Mouse (Mus musculus): ENCODE results near the gene Fam20c. TPM values are rescaled to one million over a fixed set of nuclear protein-coding genes. Genes with fewer than 3 reads are reported as not detected.
A peak's percentile ranks its signal among the peaks of the same experiment; 100 is the strongest.

Fam20c gene
- total and polyA plus RNA-seq, 2 experiments from 2014 or later, result 4.4 to 9.1 TPM

DNA sequence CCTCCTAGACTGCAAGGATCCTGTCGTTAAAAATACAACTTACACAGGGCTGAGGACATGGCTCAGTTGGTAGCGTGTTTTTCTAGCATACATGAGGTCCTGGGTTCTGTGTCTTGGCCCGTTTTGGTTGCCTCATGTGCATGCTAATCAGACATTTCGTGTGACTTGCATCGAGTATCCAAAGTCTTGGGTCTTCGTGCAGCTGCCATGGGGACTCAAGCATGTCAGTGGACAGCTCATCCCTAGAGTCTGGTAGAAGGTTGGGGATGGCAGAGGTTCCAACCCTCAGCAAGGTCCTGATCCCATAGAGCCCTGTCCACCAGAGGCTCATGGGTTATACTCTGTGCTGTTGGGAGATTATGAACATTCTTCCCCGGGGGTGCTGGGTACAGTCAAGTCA is 33.3 kb downstream of the Fam20c start:
- no peak for ATAC-seq (ENCODE audit: insufficient read depth, low read depth)
- WGBS, result 86% methylated on average over 7 of the region's 7 CpGs
- no peaks in the 10 kb centered on the region for H3K27me3 ChIP-seq (ENCODE audit: control insufficient read depth, insufficient read depth, low read length)
- peaks cover 10% of the 10 kb centered on the region; the same call in 1 of the 2 replicates for H3K4me1 ChIP-seq (ENCODE audit: control insufficient read depth, insufficient read depth)
- no peak overlapping the region for H3K4me3 ChIP-seq (ENCODE audit: low read depth, low read length)
- H3K27ac ChIP-seq (ENCODE audit: low read depth), result no peak overlapping the region
- no peak overlapping the region for H3K4me2 ChIP-seq (ENCODE audit: low read depth, low read length)
- no peaks in the 10 kb centered on the region for H3K9me3 ChIP-seq (replicated peaks; ENCODE audit: control insufficient read depth, low read length)
- no peak for DNase-seq (ENCODE audit: low spot score)
- no peaks in the 10 kb centered on the region for H3K36me3 ChIP-seq (replicated peaks; ENCODE audit: control insufficient read depth, insufficient read depth, low read length)
- no peak overlapping the region for H3K9ac ChIP-seq (replicated peaks; ENCODE audit: low read depth, low read length)
- TF ChIP-seq EP300 (IDR thresholded peaks at IDR 0.05; ENCODE audit: low read depth), result no peak
- TF ChIP-seq CTCF (IDR thresholded peaks at IDR 0.05; ENCODE audit: low read depth), result no peak

DNA sequence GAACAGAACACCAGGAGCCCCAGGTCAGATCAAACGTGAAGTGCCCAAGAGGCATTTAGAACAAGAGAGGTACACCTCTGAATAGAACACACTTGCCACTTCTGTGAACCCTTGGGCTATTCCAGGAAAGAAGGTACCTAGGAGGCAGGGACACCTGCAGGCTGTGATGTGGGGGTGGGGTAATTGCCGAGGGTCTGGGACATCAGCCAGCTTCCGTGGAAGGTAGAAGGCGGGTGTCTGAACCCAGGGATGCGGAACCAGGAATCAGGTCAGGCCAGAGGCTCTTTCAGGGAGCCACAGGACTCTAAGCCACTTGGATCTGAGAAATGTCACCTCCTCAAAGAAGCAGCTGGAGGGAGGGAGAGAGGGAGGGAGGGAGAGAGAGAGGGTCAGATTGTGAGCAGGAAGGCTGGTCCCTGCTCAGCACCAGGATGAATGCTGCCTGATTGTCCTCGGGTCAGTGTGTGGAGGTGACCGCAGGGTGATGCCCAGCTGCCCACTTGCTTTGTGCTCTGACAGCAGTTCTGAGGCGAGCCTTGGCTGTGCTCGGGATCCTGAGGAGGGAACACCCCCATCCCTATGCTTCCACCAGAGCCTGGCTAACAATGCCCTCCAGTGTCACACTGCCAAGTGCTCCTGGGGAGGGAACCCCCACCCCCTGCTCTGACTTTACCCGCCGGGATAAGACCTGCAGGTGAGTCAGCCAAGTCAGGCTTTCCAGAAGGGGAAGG is 34.3 kb downstream of the Fam20c start:
- H3K4me1 ChIP-seq (ENCODE audit: control insufficient read depth, insufficient read depth), result 0 out of 2 replicates have a peak, but pooled peaks cover 5% of the 10 kb centered on the region
- H3K4me3 ChIP-seq (ENCODE audit: low read depth, low read length), result no peak overlapping the region
- H3K36me3 ChIP-seq (replicated peaks; ENCODE audit: control insufficient read depth, insufficient read depth, low read length), result no peaks in the 10 kb centered on the region; the same call in 1 of the 2 replicates
- no peak for TF ChIP-seq EP300 (IDR thresholded peaks at IDR 0.05; ENCODE audit: low read depth)
- no peak for TF ChIP-seq CTCF (IDR thresholded peaks at IDR 0.05; ENCODE audit: low read depth)
- 58% methylated on average over 11 of the region's 11 CpGs for WGBS
- no peaks in the 10 kb centered on the region for H3K9me3 ChIP-seq (replicated peaks; ENCODE audit: control insufficient read depth, low read length)
- no peak overlapping the region for H3K9ac ChIP-seq (replicated peaks; ENCODE audit: low read depth, low read length)
- H3K27ac ChIP-seq (ENCODE audit: low read depth), result no peak overlapping the region
- no peak overlapping the region for H3K4me2 ChIP-seq (ENCODE audit: low read depth, low read length)
- DNase-seq (ENCODE audit: low spot score), result no peak
- no peaks in the 10 kb centered on the region for H3K27me3 ChIP-seq (ENCODE audit: control insufficient read depth, insufficient read depth, low read length)
- no peak for ATAC-seq (ENCODE audit: insufficient read depth, low read depth)

DNA sequence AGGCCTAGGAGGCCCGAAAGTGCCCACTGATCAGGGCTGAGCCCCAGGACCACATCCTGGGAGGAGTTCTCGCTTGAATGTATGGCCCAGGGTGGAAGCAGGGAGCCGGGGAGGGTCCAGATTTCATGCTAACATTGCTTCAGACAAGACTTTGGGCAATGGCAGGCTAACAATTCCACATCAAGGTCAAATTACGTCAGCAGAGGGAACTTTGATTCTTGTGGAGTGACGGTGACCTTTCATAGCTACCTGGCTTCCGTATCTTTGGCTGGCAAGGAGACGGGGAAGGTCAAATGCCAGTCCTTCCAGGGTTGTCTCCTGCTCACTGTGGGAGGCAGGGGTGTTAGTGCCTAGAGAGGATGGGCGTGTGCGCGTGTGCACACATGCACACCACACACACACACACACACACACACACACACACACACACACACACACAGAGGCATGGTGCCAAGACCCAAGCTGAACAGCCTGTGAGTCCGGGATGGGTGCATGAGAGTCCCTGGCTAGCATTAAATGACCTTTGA is 36.7 kb downstream of the Fam20c start:
- TF ChIP-seq EP300 (IDR thresholded peaks at IDR 0.05; ENCODE audit: low read depth) (no peak), CTCF (IDR thresholded peaks at IDR 0.05; ENCODE audit: low read depth) (no peak)
- Histone ChIP-seq H3K9ac (replicated peaks; ENCODE audit: low read depth, low read length) (no peak overlapping the region), H3K27me3 (ENCODE audit: control insufficient read depth, insufficient read depth, low read length) (no peaks in the 10 kb centered on the region), H3K4me3 (ENCODE audit: low read depth, low read length) (no peak overlapping the region), H3K36me3 (replicated peaks; ENCODE audit: control insufficient read depth, insufficient read depth, low read length) (peaks cover 12% of the 10 kb centered on the region), H3K4me1 (ENCODE audit: control insufficient read depth, insufficient read depth) (0 out of 2 replicates have a peak, but pooled peaks cover 5% of the 10 kb centered on the region), H3K9me3 (replicated peaks; ENCODE audit: control insufficient read depth, low read length) (no peaks in the 10 kb centered on the region), H3K4me2 (ENCODE audit: low read depth, low read length) (no peak overlapping the region), H3K27ac (ENCODE audit: low read depth) (no peak overlapping the region)
- DNase-seq (ENCODE audit: low spot score) (peak; percentile 22), ATAC-seq (ENCODE audit: insufficient read depth, low read depth) (no peak)
- WGBS, result 82% methylated on average over 11 of the region's 11 CpGs

- no peaks in the 10 kb centered on the region for H3K9me3 ChIP-seq (replicated peaks; ENCODE audit: control insufficient read depth, low read length)
- no peak overlapping the region for H3K9ac ChIP-seq (replicated peaks; ENCODE audit: low read depth, low read length)
- TF ChIP-seq EP300 (IDR thresholded peaks at IDR 0.05; ENCODE audit: low read depth), result no peak
- no peak for TF ChIP-seq CTCF (IDR thresholded peaks at IDR 0.05; ENCODE audit: low read depth)
- no peak for DNase-seq (ENCODE audit: low spot score)
- H3K4me3 ChIP-seq (ENCODE audit: low read depth, low read length), result no peak overlapping the region
- no peak overlapping the region for H3K27ac ChIP-seq (ENCODE audit: low read depth)
- 56% methylated on average over 7 of the region's 7 CpGs for WGBS
- H3K4me1 ChIP-seq (ENCODE audit: control insufficient read depth, insufficient read depth), result no peaks in the 10 kb centered on the region
- no peaks in the 10 kb centered on the region for H3K27me3 ChIP-seq (ENCODE audit: control insufficient read depth, insufficient read depth, low read length)
- no peak overlapping the region for H3K4me2 ChIP-seq (ENCODE audit: low read depth, low read length)
- ATAC-seq (ENCODE audit: insufficient read depth, low read depth), result no peak
- H3K36me3 ChIP-seq (replicated peaks; ENCODE audit: control insufficient read depth, insufficient read depth, low read length), result peaks cover 6% of the 10 kb centered on the region; the same call in 1 of the 2 replicates
Observed at GRCm38 (mm10) chr5:138801588-138802116, 47.3 kb downstream of the Fam20c start.

DNA sequence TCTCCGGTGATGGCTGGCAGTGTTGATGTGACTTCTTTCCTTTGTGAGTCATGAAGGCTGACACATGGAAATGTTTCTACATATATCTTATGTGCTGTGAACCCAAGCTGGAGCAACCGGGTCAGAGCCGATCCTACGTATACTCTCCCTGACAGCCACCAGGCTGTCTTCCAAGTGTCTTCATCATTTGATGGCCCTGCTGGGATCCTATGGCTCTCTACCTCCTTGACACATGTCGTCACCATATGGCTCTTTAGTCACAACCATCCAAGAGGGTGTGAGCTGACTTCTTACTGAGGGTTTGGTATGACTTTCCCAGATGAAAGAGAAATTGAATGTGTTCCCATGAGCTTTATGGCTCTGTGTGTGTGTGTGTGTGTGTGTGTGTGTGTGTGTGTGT is 50.0 kb downstream of the Fam20c start:
- H3K4me2 ChIP-seq (ENCODE audit: low read depth, low read length), result no peak overlapping the region
- no peak overlapping the region for H3K4me3 ChIP-seq (ENCODE audit: low read depth, low read length)
- no peak overlapping the region for H3K9ac ChIP-seq (replicated peaks; ENCODE audit: low read depth, low read length)
- ATAC-seq (ENCODE audit: insufficient read depth, low read depth) (no peak), DNase-seq (ENCODE audit: low spot score) (no peak)
- WGBS, result 88% methylated on average over 5 of the region's 5 CpGs
- H3K4me1 ChIP-seq (ENCODE audit: control insufficient read depth, insufficient read depth), result 0 out of 2 replicates have a peak, but pooled peaks cover under 1% of the 10 kb centered on the region
- H3K27ac ChIP-seq (ENCODE audit: low read depth), result no peak overlapping the region
- peaks cover 19% of the 10 kb centered on the region for H3K36me3 ChIP-seq (replicated peaks; ENCODE audit: control insufficient read depth, insufficient read depth, low read length)
- H3K27me3 ChIP-seq (ENCODE audit: control insufficient read depth, insufficient read depth, low read length), result no peaks in the 10 kb centered on the region
- H3K9me3 ChIP-seq (replicated peaks; ENCODE audit: control insufficient read depth, low read length), result no peaks in the 10 kb centered on the region
- TF ChIP-seq CTCF (IDR thresholded peaks at IDR 0.05; ENCODE audit: low read depth) (no peak), EP300 (IDR thresholded peaks at IDR 0.05; ENCODE audit: low read depth) (no peak)

Measured in heart, postnatal 0 days (tissue).